Mouse (Mus musculus): ENCODE data around the gene Gm20388. TPM values are rescaled to one million over a fixed set of nuclear protein-coding genes. Genes with fewer than 3 reads are reported as not detected.
"Not testable (repeated sequence)": the region's sequence is repeated elsewhere in the genome, so short reads cannot be mapped to it uniquely, and the experiment has no call there.

The Gm20388 gene
- total RNA-seq, 2 experiments from 2014 or later = 2.2 to 7.6 TPM

DNA sequence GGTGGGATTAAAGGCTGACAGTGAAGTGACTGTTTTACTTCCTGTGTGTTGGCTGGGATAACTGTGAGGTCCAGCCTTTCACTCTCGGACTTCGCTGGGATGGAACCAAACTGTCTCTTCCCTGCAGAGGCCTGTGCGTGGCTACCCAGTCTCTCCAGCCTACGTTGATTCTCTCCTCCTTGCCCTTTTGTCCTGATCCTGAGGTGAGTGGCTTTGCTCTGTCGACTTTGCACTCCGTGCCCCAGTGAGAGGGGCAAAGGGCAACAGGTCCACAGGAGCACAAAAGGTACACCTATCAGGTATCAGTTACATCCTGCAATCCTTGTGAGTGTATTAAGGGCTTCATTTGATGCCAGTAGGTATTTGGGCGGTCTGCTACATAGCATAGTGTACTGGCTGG, 3512.8 kb downstream of the Gm20388 start, which contains the start of gene Def8:
TSS of gene Def8 (plus strand) at position 87 of the 400 bp plus-strand sequence.
- Histone ChIP-seq H3K27ac (no peak within 1 kb of the TSS), H3K4me3 (peak within 1 kb of the TSS; percentile 26; the same call in 1 of the 2 replicates)
- no peak for DNase-seq (ENCODE audit: low spot score in 2 of 2)
- no peak for TF ChIP-seq CTCF (conservative IDR thresholded peaks at IDR 0.05)

- Histone ChIP-seq H3K27ac (no peak overlapping the region), H3K4me3 (no peak overlapping the region)
- DNase-seq (ENCODE audit: low spot score in 2 of 2) = no peak
- no peak for TF ChIP-seq CTCF (conservative IDR thresholded peaks at IDR 0.05)
Measured at GRCm38 (mm10) chr8:123426511-123427509, 3516.2 kb downstream of the Gm20388 start.

- no peak overlapping the region for H3K4me3 ChIP-seq
- TF ChIP-seq CTCF (conservative IDR thresholded peaks at IDR 0.05) = no peak
- H3K27ac ChIP-seq = no peak overlapping the region
- no peak for DNase-seq (ENCODE audit: low spot score in 2 of 2)
Measured at GRCm38 (mm10) chr8:123427639-123428275, 3517.1 kb downstream of the Gm20388 start.

- TF ChIP-seq CTCF (conservative IDR thresholded peaks at IDR 0.05) = no peak
- no peak for DNase-seq (ENCODE audit: low spot score in 2 of 2)
- Histone ChIP-seq H3K27ac (no peak overlapping the region), H3K4me3 (no peak overlapping the region)
Measured at GRCm38 (mm10) chr8:123428343-123428893, 3517.8 kb downstream of the Gm20388 start.

GRCm38 (mm10) chr8:123428939-123429721, 3518.5 kb downstream of the Gm20388 start:
- DNase-seq (ENCODE audit: low spot score in 2 of 2) = no peak
- Histone ChIP-seq H3K4me3 (no peak overlapping the region), H3K27ac (no peak overlapping the region)
- no peak for TF ChIP-seq CTCF (conservative IDR thresholded peaks at IDR 0.05)

- H3K27ac ChIP-seq; H3K4me3 ChIP-seq; DNase-seq (ENCODE audit: low spot score in 2 of 2): not testable (repeated sequence)
Measured at GRCm38 (mm10) chr8:123429722-123430013, 3519.0 kb downstream of the Gm20388 start.

DNA sequence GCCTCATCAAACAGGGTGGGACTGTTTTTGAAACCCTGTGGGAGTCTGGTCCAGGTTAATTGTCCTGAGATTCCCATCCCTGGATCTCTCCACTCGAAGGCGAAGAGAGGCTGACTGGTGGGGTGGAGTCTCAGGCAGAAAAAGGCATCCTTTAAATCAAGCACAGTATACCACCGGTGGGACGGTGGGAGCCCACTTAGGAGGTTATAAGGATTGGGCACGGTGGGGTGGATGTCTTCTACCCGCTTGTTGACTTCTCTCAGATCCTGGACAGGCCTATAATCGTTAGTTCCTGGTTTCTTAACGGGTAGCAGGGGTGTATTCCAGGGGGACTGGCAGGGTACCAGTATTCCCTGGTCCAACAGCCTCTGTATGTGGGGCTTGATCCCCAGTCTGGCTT, 3520.3 kb downstream of the Gm20388 start:
- H3K27ac ChIP-seq; DNase-seq (ENCODE audit: low spot score in 2 of 2); H3K4me3 ChIP-seq: not testable (repeated sequence)

GRCm38 (mm10) chr8:123431616-123432365, 3521.2 kb downstream of the Gm20388 start:
- DNase-seq (ENCODE audit: low spot score in 2 of 2) = no peak
- Histone ChIP-seq H3K27ac (no peak overlapping the region), H3K4me3 (no peak overlapping the region)
- TF ChIP-seq CTCF (conservative IDR thresholded peaks at IDR 0.05) = no peak

GRCm38 (mm10) chr8:123432381-123432780, 3521.7 kb downstream of the Gm20388 start:
- Histone ChIP-seq H3K27ac (no peak overlapping the region), H3K4me3 (no peak overlapping the region)
- DNase-seq (ENCODE audit: low spot score in 2 of 2) = no peak
- TF ChIP-seq CTCF (conservative IDR thresholded peaks at IDR 0.05) = no peak

GRCm38 (mm10) chr8:123433241-123433974, 3522.8 kb downstream of the Gm20388 start:
- not testable (repeated sequence) for DNase-seq (ENCODE audit: low spot score in 2 of 2); H3K4me3 ChIP-seq; H3K27ac ChIP-seq

DNA sequence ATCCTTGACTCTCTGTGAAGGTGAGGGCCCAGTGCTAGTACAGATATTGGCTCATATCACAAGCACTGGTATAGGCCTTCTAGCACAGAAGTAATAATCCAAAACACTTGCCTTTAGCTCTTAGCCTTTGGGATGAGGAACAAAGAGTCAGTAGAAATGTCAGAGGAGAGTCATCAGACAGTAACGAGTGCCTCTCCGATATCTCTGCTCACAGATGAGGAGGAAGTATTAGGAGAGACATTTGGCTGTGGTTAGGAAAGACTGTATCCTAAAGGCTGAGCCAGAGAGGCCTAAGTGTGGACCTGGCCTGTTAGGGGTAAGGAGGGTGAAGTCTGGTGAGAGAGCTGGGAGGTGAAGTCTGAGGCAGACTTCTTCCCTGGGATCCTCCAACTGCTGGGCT, 3531.1 kb downstream of the Gm20388 start:
- Histone ChIP-seq H3K4me3 (no peak overlapping the region), H3K27ac (no peak overlapping the region)
- TF ChIP-seq CTCF (conservative IDR thresholded peaks at IDR 0.05) = no peak
- no peak for DNase-seq (ENCODE audit: low spot score in 2 of 2)
